In genomic region chr5:76975736-76976135, GRCm38 (mm10) we compare ENCODE assay signal across 9 mouse cellular contexts. TPM values are rescaled to one million over a fixed set of nuclear protein-coding genes. Genes with fewer than 3 reads are reported as not detected.
DNase-seq lines count a peak whose midpoint lies in the region; ATAC-seq and TF ChIP-seq lines count a peak whose summit lies in the region.
"Had no signal": no experiment of that assay in that cellular context is flagged by ENCODE, and none has a peak within 500 bp of the region (broad histone marks: within the 10 kb centered on the region; RNA-seq: fewer than 3 reads in every experiment).

No protein-coding gene starts in this region.

- 87% methylated on average over 8 of the region's 8 CpGs for WGBS in heart, embryonic 14.5 days
- 88% methylated on average over 8 of the region's 8 CpGs for WGBS in forebrain, embryonic 15.5 days
- 79% methylated on average over 8 of the region's 8 CpGs for WGBS in liver, postnatal 0 days (ENCODE audit: insufficient replicate concordance)
- 53% methylated on average over 8 of the region's 8 CpGs for WGBS in cerebellum, adult 2 months

- intact Hi-C loops in heart, postnatal 10 days (cut with DNase I) = loop anchor here (2.0 to 10.0 kb wide), 2 partner anchors 71 to 391 kb away; partner anchors contain the start of genes Aasdh and Cep135
- intact Hi-C loops in left cerebral cortex, postnatal 36 days (cut with DNase I) = no loop called here

- no peaks in the 10 kb centered on the region for H3K9me3 ChIP-seq in heart, embryonic 14.5 days (ENCODE audit: control insufficient read depth, low read length)
- no peaks in the 10 kb centered on the region for H3K9me3 ChIP-seq in ES-Bruce4 (replicated peaks; ENCODE audit: control insufficient read depth, insufficient read depth, low read length, poor library complexity, severe bottlenecking)
- H3K9me3 ChIP-seq in forebrain, embryonic 15.5 days = no peaks in the 10 kb centered on the region
- no peaks in the 10 kb centered on the region for H3K9me3 ChIP-seq in liver, postnatal 0 days (ENCODE audit: low read length)

- H3K9ac ChIP-seq in heart, embryonic 14.5 days (ENCODE audit: low read length) = no peak overlapping the region
- H3K9ac ChIP-seq in ES-Bruce4 (ENCODE audit: low read depth, poor library complexity, severe bottlenecking) = peak overlapping the region; percentile 85; the same call in 1 of the 2 replicates
- H3K9ac ChIP-seq in forebrain, embryonic 15.5 days (replicated peaks) = no peak overlapping the region
- H3K9ac ChIP-seq in liver, postnatal 0 days (replicated peaks) = peak overlapping the region; percentile 96; the same call in 1 of the 2 replicates

- no peaks in the 10 kb centered on the region for H3K27me3 ChIP-seq in heart, embryonic 14.5 days (ENCODE audit: control insufficient read depth, insufficient read depth, low read length)
- H3K27me3 ChIP-seq in ES-Bruce4 (ENCODE audit: control insufficient read depth, insufficient read depth, low read length, poor library complexity, severe bottlenecking) = no peaks in the 10 kb centered on the region
- H3K27me3 ChIP-seq in forebrain, embryonic 15.5 days = no peaks in the 10 kb centered on the region
- H3K27me3 ChIP-seq in liver, postnatal 0 days (ENCODE audit: insufficient read depth, low read length) = no peaks in the 10 kb centered on the region
- H3K27me3 ChIP-seq in cerebellum, adult 2 months (ENCODE audit: control insufficient read depth, insufficient read depth, low read length) = no peaks in the 10 kb centered on the region

- no peak for ATAC-seq in heart, embryonic 14.5 days (ENCODE audit: insufficient number of reproducible peaks, insufficient read depth, low FRiP score, low read depth)
- ATAC-seq in forebrain, embryonic 15.5 days (replicated peaks) = no peak
- ATAC-seq in liver, postnatal 0 days = no peak

- no peak overlapping the region for H3K27ac ChIP-seq in heart, embryonic 14.5 days (replicated peaks in 1 of 2; ENCODE audit: control insufficient read depth in 1 of 2, insufficient read depth in 1 of 2, low read depth in 2 of 2, low read length in 2 of 2)
- H3K27ac ChIP-seq in ES-Bruce4 (ENCODE audit: insufficient read depth, low read length) = no peak overlapping the region
- H3K27ac ChIP-seq in forebrain, embryonic 15.5 days (replicated peaks) = no peak overlapping the region
- H3K27ac ChIP-seq in liver, postnatal 0 days (ENCODE audit: low read depth) = no peak overlapping the region
- H3K27ac ChIP-seq in cerebellum, adult 2 months (ENCODE audit: insufficient read depth, low read length) = no peak overlapping the region

- peak overlapping the region in 1 of 2 experiments; percentile 88; a peak in 2 of 4 replicates for H3K4me3 ChIP-seq in heart, embryonic 14.5 days (ENCODE audit: control insufficient read depth in 1 of 2, insufficient read depth in 1 of 2, low read depth in 1 of 2, low read length in 2 of 2)
- H3K4me3 ChIP-seq in ES-Bruce4 (ENCODE audit: low read depth, low read length) = no peak overlapping the region
- H3K4me3 ChIP-seq in forebrain, embryonic 15.5 days = peak overlapping the region; percentile 72
- H3K4me3 ChIP-seq in liver, postnatal 0 days (ENCODE audit: low read depth, low read length) = peak overlapping the region; percentile 100
- H3K4me3 ChIP-seq in cerebellum, adult 2 months (replicated peaks; ENCODE audit: insufficient read depth, low read depth, low read length) = no peak overlapping the region

- no peak for TF ChIP-seq CTCF in ES-Bruce4 (IDR thresholded peaks at IDR 0.05; ENCODE audit: low read depth, low read length)
- no peak for TF ChIP-seq CTCF in liver, postnatal 0 days (IDR thresholded peaks at IDR 0.05; ENCODE audit: low read depth)
- no peak for TF ChIP-seq CTCF in cerebellum, adult 2 months (IDR thresholded peaks at IDR 0.05; ENCODE audit: borderline replicate concordance, insufficient read depth, low read depth, low read length)

- peaks cover 0 to 16% of the 10 kb centered on the region in 2 experiments; a peak in 2 of 4 replicates for H3K4me1 ChIP-seq in heart, embryonic 14.5 days (ENCODE audit: control insufficient read depth in 2 of 2, insufficient read depth in 2 of 2, low read length in 2 of 2)
- no peaks in the 10 kb centered on the region for H3K4me1 ChIP-seq in ES-Bruce4 (ENCODE audit: control insufficient read depth, insufficient read depth, low read length)
- H3K4me1 ChIP-seq in forebrain, embryonic 15.5 days = peaks cover 22% of the 10 kb centered on the region
- peaks cover 14% of the 10 kb centered on the region for H3K4me1 ChIP-seq in liver, postnatal 0 days (ENCODE audit: insufficient read depth)
- H3K4me1 ChIP-seq in cerebellum, adult 2 months (ENCODE audit: control insufficient read depth, insufficient read depth, low read length) = no peaks in the 10 kb centered on the region; the same call in 1 of the 2 replicates

- H3K4me2 ChIP-seq in heart, embryonic 14.5 days (ENCODE audit: low read length) = peak overlapping the region; percentile 94
- H3K4me2 ChIP-seq in forebrain, embryonic 15.5 days (replicated peaks) = peak overlapping the region; percentile 76
- H3K4me2 ChIP-seq in liver, postnatal 0 days (ENCODE audit: low read depth, low read length) = peak overlapping the region; percentile 91

- no peak for TF ChIP-seq EP300 in ES-Bruce4 (IDR thresholded peaks at IDR 0.05; ENCODE audit: insufficient read depth, low read depth, low read length)
- no peak for TF ChIP-seq EP300 in liver, postnatal 0 days (IDR thresholded peaks at IDR 0.05; ENCODE audit: low read depth)

- TF ChIP-seq POLR2A in ES-Bruce4 (IDR thresholded peaks at IDR 0.05; ENCODE audit: insufficient read depth, low read length) = no peak
- TF ChIP-seq POLR2A in cerebellum, adult 2 months (IDR thresholded peaks at IDR 0.05; ENCODE audit: borderline replicate concordance, insufficient read depth, low read length) = no peak

- H3K36me3 ChIP-seq in heart, embryonic 14.5 days (ENCODE audit: control insufficient read depth, insufficient read depth, low read length) = peaks cover 44% of the 10 kb centered on the region
- H3K36me3 ChIP-seq in ES-Bruce4 (ENCODE audit: control insufficient read depth, insufficient read depth, low read length, poor library complexity, severe bottlenecking) = peaks cover 12% of the 10 kb centered on the region
- H3K36me3 ChIP-seq in forebrain, embryonic 15.5 days = peaks cover 26% of the 10 kb centered on the region
- H3K36me3 ChIP-seq in liver, postnatal 0 days (replicated peaks; ENCODE audit: insufficient read depth, low read length) = peaks cover 24% of the 10 kb centered on the region

- no peak for DNase-seq in heart, postnatal 10 days
- DNase-seq in liver, postnatal 0 days = no peak
- DNase-seq in left cerebral cortex, postnatal 36 days (ENCODE audit: low spot score in 2 of 2) = no peak
- DNase-seq in cerebellum, adult 2 months = no peak
- no peak for DNase-seq in layer of hippocampus, adult 8-10 months (ENCODE audit: low spot score in 2 of 2)

RNA-seq across cellular contexts. Expression of gene Srp72, which starts 1.3 kb away (rescaled TPM):
- 49.8 and 53.7 TPM in 2 replicates for polyA plus RNA-seq in heart, embryonic 14.5 days (2014; fragmentation: Nextera tagmentation; extraction: Ambion mirVana)
- total RNA-seq in heart, postnatal 10 days (2021) = 10 to 100 TPM; 74.0 to 75.6 TPM
- polyA plus RNA-seq in ES-Bruce4 (2011; ENCODE audit: insufficient read depth, insufficient read length, low read depth, missing spikeins) = 165 and 172 TPM in 2 replicates
- polyA plus RNA-seq in forebrain, embryonic 15.5 days (2015; fragmentation: Nextera tagmentation; extraction: Ambion mirVana) = 79.0 and 81.3 TPM in 2 replicates
- polyA plus RNA-seq in liver, postnatal 0 days (2015; fragmentation: Nextera tagmentation; extraction: Ambion mirVana) = 34.4 TPM in 2 replicates
- total RNA-seq in left cerebral cortex, postnatal 36 days (2021) = 100 to 1,000 TPM in 1 of 2 experiments, 10 to 100 TPM in 1; 95.5 to 105 TPM
- polyA plus RNA-seq in cerebellum, adult 2 months (2012; rRNA removed) = 62.0 and 66.2 TPM in 2 replicates
- 100 to 1,000 TPM; 101 to 116 (median 107) TPM for total RNA-seq in layer of hippocampus, adult 8-10 months (2022)

RNA-seq across cellular contexts. Expression of gene Ppat, which starts 24.4 kb away (rescaled TPM):
- 23.8 and 26.4 TPM in 2 replicates for polyA plus RNA-seq in heart, embryonic 14.5 days (2014; fragmentation: Nextera tagmentation; extraction: Ambion mirVana)
- total RNA-seq in heart, postnatal 10 days (2021) = 10 to 100 TPM; 14.6 to 15.9 TPM
- polyA plus RNA-seq in ES-Bruce4 (2011; ENCODE audit: insufficient read depth, insufficient read length, low read depth, missing spikeins) = 89.3 and 90.8 TPM in 2 replicates
- 14.6 and 16.5 TPM in 2 replicates for polyA plus RNA-seq in forebrain, embryonic 15.5 days (2015; fragmentation: Nextera tagmentation; extraction: Ambion mirVana)
- 14.9 and 17.6 TPM in 2 replicates for polyA plus RNA-seq in liver, postnatal 0 days (2015; fragmentation: Nextera tagmentation; extraction: Ambion mirVana)
- 10 to 100 TPM; 17.3 to 18.7 TPM for total RNA-seq in left cerebral cortex, postnatal 36 days (2021)
- 7.9 and 8.6 TPM in 2 replicates for polyA plus RNA-seq in cerebellum, adult 2 months (2012; rRNA removed)
- 10 to 100 TPM; 14.9 to 16.8 (median 16.1) TPM for total RNA-seq in layer of hippocampus, adult 8-10 months (2022)

RNA-seq across cellular contexts. Expression of gene Paics, which starts 24.6 kb away (rescaled TPM):
- 231 and 234 TPM in 2 replicates for polyA plus RNA-seq in heart, embryonic 14.5 days (2014; fragmentation: Nextera tagmentation; extraction: Ambion mirVana)
- 100 to 1,000 TPM; 166 to 168 TPM for total RNA-seq in heart, postnatal 10 days (2021)
- 611 and 648 TPM in 2 replicates for polyA plus RNA-seq in ES-Bruce4 (2011; ENCODE audit: insufficient read depth, insufficient read length, low read depth, missing spikeins)
- polyA plus RNA-seq in forebrain, embryonic 15.5 days (2015; fragmentation: Nextera tagmentation; extraction: Ambion mirVana) = 220 and 224 TPM in 2 replicates
- 95.3 and 111 TPM in 2 replicates for polyA plus RNA-seq in liver, postnatal 0 days (2015; fragmentation: Nextera tagmentation; extraction: Ambion mirVana)
- 10 to 100 TPM; 87.8 to 95.7 TPM for total RNA-seq in left cerebral cortex, postnatal 36 days (2021)
- 95.0 and 101 TPM in 2 replicates for polyA plus RNA-seq in cerebellum, adult 2 months (2012; rRNA removed)
- total RNA-seq in layer of hippocampus, adult 8-10 months (2022) = 100 to 1,000 TPM in 1 of 4 experiments, 10 to 100 TPM in 3; 92.1 to 101 (median 97.4) TPM

RNA-seq across cellular contexts. Expression of gene Arl9, which starts 28.1 kb away (rescaled TPM):
- not detected in 2 replicates for polyA plus RNA-seq in heart, embryonic 14.5 days (2014; fragmentation: Nextera tagmentation; extraction: Ambion mirVana)
- total RNA-seq in heart, postnatal 10 days (2021) = not detected
- not detected in 2 replicates for polyA plus RNA-seq in ES-Bruce4 (2011; ENCODE audit: insufficient read depth, insufficient read length, low read depth, missing spikeins)
- not detected in 2 replicates for polyA plus RNA-seq in forebrain, embryonic 15.5 days (2015; fragmentation: Nextera tagmentation; extraction: Ambion mirVana)
- 0.22 TPM in 2 replicates for polyA plus RNA-seq in liver, postnatal 0 days (2015; fragmentation: Nextera tagmentation; extraction: Ambion mirVana)
- not detected for total RNA-seq in left cerebral cortex, postnatal 36 days (2021)
- 0.25 TPM in 1 of 2 replicates, not detected in the other for polyA plus RNA-seq in cerebellum, adult 2 months (2012; rRNA removed)
- total RNA-seq in layer of hippocampus, adult 8-10 months (2022) = under 1 TPM in 1 of 4 experiments, not detected in 3; 0.80 TPM
- total RNA-seq: hematopoietic stem cell, adult 5-6 weeks had no signal

RNA-seq across cellular contexts. Expression of gene Thegl, which starts 40.1 kb away (rescaled TPM):
- polyA plus RNA-seq in heart, embryonic 14.5 days (2014; fragmentation: Nextera tagmentation; extraction: Ambion mirVana) = not detected in 2 replicates
- not detected for total RNA-seq in heart, postnatal 10 days (2021)
- polyA plus RNA-seq in ES-Bruce4 (2011; ENCODE audit: insufficient read depth, insufficient read length, low read depth, missing spikeins) = not detected in 2 replicates
- 0.31 and 0.57 TPM in 2 replicates for polyA plus RNA-seq in forebrain, embryonic 15.5 days (2015; fragmentation: Nextera tagmentation; extraction: Ambion mirVana)
- 0.19 and 0.20 TPM in 2 replicates for polyA plus RNA-seq in liver, postnatal 0 days (2015; fragmentation: Nextera tagmentation; extraction: Ambion mirVana)
- under 1 TPM; 0.29 to 0.39 TPM for total RNA-seq in left cerebral cortex, postnatal 36 days (2021)
- polyA plus RNA-seq in cerebellum, adult 2 months (2012; rRNA removed) = 0.74 and 0.86 TPM in 2 replicates
- total RNA-seq in layer of hippocampus, adult 8-10 months (2022) = 1 to 10 TPM in 1 of 4 experiments, under 1 TPM in 3; 0.51 to 1.0 (median 0.79) TPM
- total RNA-seq: hematopoietic stem cell, adult 5-6 weeks had no signal

Comparison
In these comparisons a context has a peak if more than half of its experiments do, and no peak if none do; other contexts are left out.
1. H3K4me3 ChIP-seq: peak in forebrain, embryonic 15.5 days (single experiment) and liver, postnatal 0 days (single experiment); none in ES-Bruce4 (single experiment) and cerebellum, adult 2 months (single experiment).
2. H3K9ac ChIP-seq: peak in ES-Bruce4 (single experiment) and liver, postnatal 0 days (single experiment); none in heart, embryonic 14.5 days (single experiment) and forebrain, embryonic 15.5 days (single experiment).
3. Peak in every context shown above with its lines, with median percentiles within 50 percentile points of each other: H3K4me2 ChIP-seq.